Mouse (Mus musculus): ENCODE measurements around the gene Mgat2. TPM values are rescaled to one million over a fixed set of nuclear protein-coding genes. Genes with fewer than 3 reads are reported as not detected.

Gene Mgat2
- polyA plus RNA-seq, 1 experiment from 2014 or later = 35.8 TPM

DNA sequence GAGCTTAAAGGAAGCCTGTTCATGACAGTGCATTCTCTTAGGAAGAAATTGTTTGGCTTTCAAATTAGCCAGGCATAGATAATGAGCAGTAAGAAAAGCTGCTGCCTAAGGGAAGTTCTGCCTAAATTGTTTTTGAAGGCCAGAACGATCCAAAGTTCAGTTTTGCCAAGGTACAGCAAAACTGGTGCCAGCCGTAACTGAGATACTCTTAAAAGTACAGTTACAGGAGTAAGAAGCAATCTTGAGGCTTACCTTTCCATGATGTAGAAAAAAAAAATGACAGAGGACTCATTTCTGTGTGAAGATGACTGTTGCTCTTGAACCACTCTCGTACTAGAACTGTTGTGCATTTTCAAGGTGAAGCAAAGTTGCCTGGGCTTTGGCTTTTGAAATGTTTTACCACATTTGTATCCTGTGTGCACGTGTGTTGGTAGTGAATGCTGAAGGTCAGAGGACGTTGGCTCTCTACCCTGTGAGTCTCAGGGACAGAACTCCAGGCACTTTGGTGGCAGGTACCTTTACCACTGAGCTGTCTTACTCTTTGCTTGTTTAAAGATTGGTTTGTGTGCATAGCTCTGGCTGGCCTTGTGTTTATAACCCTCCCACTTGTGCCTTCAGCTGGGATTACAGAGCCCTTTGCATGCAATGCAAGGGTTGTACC lies 3.0 kb downstream of the Mgat2 start:
- Histone ChIP-seq H3K4me2 (ENCODE audit: low read length) (peak overlapping the region; percentile 23; the same call in 1 of the 2 replicates), H3K9ac (ENCODE audit: low read depth, low read length) (no peak overlapping the region), H3K4me3 (ENCODE audit: low read length) (no peak overlapping the region), H3K27me3 (replicated peaks; ENCODE audit: control insufficient read depth, insufficient read depth, low read length) (no peaks in the 10 kb centered on the region), H3K27ac (ENCODE audit: low read depth, low read length) (no peak overlapping the region), H3K36me3 (ENCODE audit: control insufficient read depth, insufficient read depth, low read length) (peaks cover 9% of the 10 kb centered on the region), H3K9me3 (ENCODE audit: control insufficient read depth, low read length) (no peaks in the 10 kb centered on the region), H3K4me1 (ENCODE audit: control insufficient read depth, insufficient read depth, low read depth, low read length) (peaks cover 24% of the 10 kb centered on the region)
- ATAC-seq = no peak
- WGBS = 68% methylated on average over 5 of the region's 5 CpGs

DNA sequence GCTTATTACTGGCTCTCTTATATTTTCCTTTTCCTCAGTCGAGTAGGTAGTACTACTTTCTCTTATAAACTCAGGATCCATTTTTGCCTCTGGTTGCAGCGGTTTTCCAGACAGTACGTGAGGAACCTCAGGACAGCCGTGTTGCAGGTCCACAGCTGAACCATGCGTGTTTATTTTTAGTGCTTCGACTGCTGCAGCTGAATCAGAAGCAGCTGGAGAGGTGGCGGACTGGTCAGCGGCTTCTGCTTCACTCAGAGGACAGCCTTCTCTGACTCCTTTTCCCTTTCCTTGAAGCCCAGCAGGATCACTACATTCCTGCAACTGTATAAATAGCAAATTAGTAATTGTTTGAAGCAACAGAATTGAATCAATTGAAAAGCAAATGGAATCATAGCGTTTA lies 6.1 kb downstream of the Mgat2 start:
- H3K9ac ChIP-seq (ENCODE audit: low read depth, low read length) = no peak overlapping the region
- no peaks in the 10 kb centered on the region for H3K27me3 ChIP-seq (replicated peaks; ENCODE audit: control insufficient read depth, insufficient read depth, low read length)
- H3K4me1 ChIP-seq (ENCODE audit: control insufficient read depth, insufficient read depth, low read depth, low read length) = peaks cover 17% of the 10 kb centered on the region
- H3K9me3 ChIP-seq (ENCODE audit: control insufficient read depth, low read length) = no peaks in the 10 kb centered on the region
- H3K27ac ChIP-seq (ENCODE audit: low read depth, low read length) = no peak overlapping the region
- H3K4me3 ChIP-seq (ENCODE audit: low read length) = no peak overlapping the region
- peaks cover 9% of the 10 kb centered on the region for H3K36me3 ChIP-seq (ENCODE audit: control insufficient read depth, insufficient read depth, low read length)
- H3K4me2 ChIP-seq (ENCODE audit: low read length) = no peak overlapping the region
- 92% methylated on average over 9 of the region's 9 CpGs for WGBS
- no peak for ATAC-seq

DNA sequence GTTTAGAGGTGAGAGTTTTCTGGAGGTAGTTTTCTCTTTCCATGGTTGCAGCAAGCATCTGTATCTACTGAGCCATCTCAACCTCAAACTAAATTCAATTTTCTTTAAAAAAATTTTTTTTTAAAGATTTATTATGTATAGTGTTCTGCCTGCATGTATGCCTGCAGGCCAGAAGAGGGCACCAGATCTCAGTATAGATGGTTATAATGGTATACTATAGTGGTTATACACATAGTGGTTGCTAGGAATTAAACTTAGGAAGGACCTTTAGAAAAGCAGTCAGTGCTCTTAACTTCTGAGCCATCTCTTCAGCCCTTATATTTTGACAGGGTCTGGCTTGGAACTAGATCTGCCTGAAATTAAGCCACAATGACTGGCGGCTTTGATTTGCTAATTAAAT lies 6.6 kb downstream of the Mgat2 start:
- H3K4me3 ChIP-seq (ENCODE audit: low read length) = no peak overlapping the region
- H3K9ac ChIP-seq (ENCODE audit: low read depth, low read length) = no peak overlapping the region
- H3K27me3 ChIP-seq (replicated peaks; ENCODE audit: control insufficient read depth, insufficient read depth, low read length) = no peaks in the 10 kb centered on the region
- peak; percentile 24; the same call in 1 of the 2 replicates for ATAC-seq
- no peaks in the 10 kb centered on the region for H3K9me3 ChIP-seq (ENCODE audit: control insufficient read depth, low read length)
- peaks cover 9% of the 10 kb centered on the region for H3K36me3 ChIP-seq (ENCODE audit: control insufficient read depth, insufficient read depth, low read length)
- H3K27ac ChIP-seq (ENCODE audit: low read depth, low read length) = no peak overlapping the region
- no peak overlapping the region for H3K4me2 ChIP-seq (ENCODE audit: low read length)
- WGBS = 96% methylated on average over 1 of the region's 1 CpGs
- H3K4me1 ChIP-seq (ENCODE audit: control insufficient read depth, insufficient read depth, low read depth, low read length) = peaks cover 12% of the 10 kb centered on the region

DNA sequence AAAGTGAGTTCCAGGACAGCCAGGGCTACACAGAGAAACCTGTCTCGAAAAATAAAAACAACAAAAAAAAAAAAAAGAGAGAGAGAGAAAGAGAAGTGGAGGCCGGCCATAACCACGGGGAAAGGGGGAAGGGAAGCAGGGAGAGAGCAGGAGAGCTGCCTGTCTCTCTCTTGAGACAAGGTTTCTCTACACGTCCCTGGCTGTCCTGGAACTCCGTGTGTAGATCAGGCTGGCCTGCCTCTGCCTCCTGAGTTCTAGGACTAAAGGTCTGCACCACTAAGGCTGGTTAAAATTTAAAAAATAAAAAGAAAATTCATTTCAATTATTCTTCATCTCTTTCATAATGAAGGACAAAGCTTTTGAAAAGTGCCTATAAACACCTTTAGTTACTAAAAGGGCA lies 7.4 kb downstream of the Mgat2 start:
- peaks cover 9% of the 10 kb centered on the region for H3K36me3 ChIP-seq (ENCODE audit: control insufficient read depth, insufficient read depth, low read length)
- no peak overlapping the region for H3K4me2 ChIP-seq (ENCODE audit: low read length)
- no peak overlapping the region for H3K9ac ChIP-seq (ENCODE audit: low read depth, low read length)
- H3K4me3 ChIP-seq (ENCODE audit: low read length) = no peak overlapping the region
- H3K9me3 ChIP-seq (ENCODE audit: control insufficient read depth, low read length) = no peaks in the 10 kb centered on the region
- 90% methylated on average over 5 of the region's 5 CpGs for WGBS
- H3K27me3 ChIP-seq (replicated peaks; ENCODE audit: control insufficient read depth, insufficient read depth, low read length) = no peaks in the 10 kb centered on the region
- H3K4me1 ChIP-seq (ENCODE audit: control insufficient read depth, insufficient read depth, low read depth, low read length) = peaks cover 17% of the 10 kb centered on the region
- ATAC-seq = no peak
- H3K27ac ChIP-seq (ENCODE audit: low read depth, low read length) = no peak overlapping the region

DNA sequence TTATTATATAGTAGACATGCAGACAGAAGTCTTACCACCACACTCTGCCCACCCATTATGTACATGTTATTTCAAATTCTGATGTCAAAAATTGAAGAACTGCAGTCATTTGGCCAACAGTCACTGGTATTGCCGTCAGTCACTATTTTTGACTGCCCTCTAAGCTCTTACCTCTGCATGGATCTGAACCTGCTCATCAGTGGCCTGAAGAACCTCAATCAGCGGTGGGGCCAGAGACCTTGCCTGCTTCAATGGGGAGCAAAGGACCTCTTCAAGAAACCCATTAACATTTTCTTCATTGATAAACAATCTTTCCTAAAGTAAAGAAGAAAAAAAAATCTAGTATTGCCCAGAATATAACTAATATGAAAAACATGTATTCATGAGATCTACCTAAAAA lies 8.7 kb downstream of the Mgat2 start:
- Histone ChIP-seq H3K9ac (ENCODE audit: low read depth, low read length) (no peak overlapping the region), H3K4me2 (ENCODE audit: low read length) (no peak overlapping the region), H3K4me3 (ENCODE audit: low read length) (no peak overlapping the region), H3K36me3 (ENCODE audit: control insufficient read depth, insufficient read depth, low read length) (peaks cover 9% of the 10 kb centered on the region), H3K27me3 (replicated peaks; ENCODE audit: control insufficient read depth, insufficient read depth, low read length) (no peaks in the 10 kb centered on the region), H3K9me3 (ENCODE audit: control insufficient read depth, low read length) (no peaks in the 10 kb centered on the region), H3K27ac (ENCODE audit: low read depth, low read length) (no peak overlapping the region), H3K4me1 (ENCODE audit: control insufficient read depth, insufficient read depth, low read depth, low read length) (peaks cover 8% of the 10 kb centered on the region)
- no peak for ATAC-seq
- WGBS = 90% methylated on average over 2 of the region's 2 CpGs

DNA sequence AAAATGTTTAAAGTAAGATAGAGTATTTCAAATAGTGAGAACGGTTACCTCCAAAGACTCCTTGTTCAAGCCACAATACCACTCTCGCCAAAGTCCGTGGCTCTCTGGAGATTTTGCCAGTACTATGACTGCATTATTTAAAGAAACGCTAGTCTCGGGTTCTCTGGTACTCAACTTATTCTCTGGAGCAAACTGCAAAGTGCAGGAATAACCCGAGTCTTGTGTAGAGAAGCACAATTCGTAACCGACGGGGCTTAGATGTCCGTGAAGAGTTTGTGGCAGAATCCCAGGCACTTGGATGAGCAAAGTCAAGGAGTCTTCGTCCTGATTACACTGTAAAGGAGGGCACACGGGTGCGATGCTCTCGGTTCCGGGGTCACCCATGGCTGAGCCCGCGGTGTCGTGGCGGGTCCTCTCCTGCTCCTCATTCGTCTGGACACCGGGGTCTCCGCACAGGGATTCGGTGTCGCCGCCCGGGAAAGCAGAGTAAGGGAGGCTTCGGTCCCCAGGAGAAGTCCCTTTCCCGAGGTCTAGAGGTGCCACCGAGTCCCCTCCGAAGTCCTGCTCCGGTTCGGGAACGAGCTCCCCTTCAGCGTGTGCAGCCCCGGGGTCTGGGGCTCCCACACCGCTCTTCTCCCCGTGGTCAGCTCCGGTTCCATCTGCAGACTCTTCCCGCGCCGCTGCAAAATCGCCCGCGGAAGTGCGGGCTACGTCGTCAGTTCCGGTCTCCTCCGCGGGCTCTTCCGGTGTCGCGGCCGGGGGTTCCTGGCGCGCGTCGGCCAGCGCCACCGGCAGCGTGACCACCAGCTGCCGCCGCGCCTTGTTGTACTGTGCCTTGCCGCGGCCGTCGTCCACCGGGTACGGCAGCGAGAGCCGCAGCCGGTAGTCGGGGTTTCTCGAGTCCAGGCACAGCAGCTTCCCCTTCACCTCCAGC lies 12.8 kb downstream of the Mgat2 start, which contains the start of gene Gm49383:
Gene Gm49383, minus strand, starts transcription at position 661 of the 934 bp plus-strand sequence.
- no peaks in the 10 kb centered on the region for H3K9me3 ChIP-seq (ENCODE audit: control insufficient read depth, low read length)
- 0 out of 2 replicates have a peak, but pooled peaks cover 4% of the 10 kb centered on the region for H3K36me3 ChIP-seq (ENCODE audit: control insufficient read depth, insufficient read depth, low read length)
- peak; percentile 85 for ATAC-seq
- H3K4me3 ChIP-seq (ENCODE audit: low read length) = peak within 1 kb of the TSS; percentile 99
- H3K4me2 ChIP-seq (ENCODE audit: low read length) = peak within 1 kb of the TSS; percentile 92
- peak within 1 kb of the TSS; percentile 90 for H3K9ac ChIP-seq (ENCODE audit: low read depth, low read length)
- peaks cover 22% of the 10 kb centered on the region for H3K4me1 ChIP-seq (ENCODE audit: control insufficient read depth, insufficient read depth, low read depth, low read length)
- under 1% methylated on average over 75 of the region's 75 CpGs for WGBS
- H3K27ac ChIP-seq (ENCODE audit: low read depth, low read length) = peak within 1 kb of the TSS; percentile 93
- H3K27me3 ChIP-seq (replicated peaks; ENCODE audit: control insufficient read depth, insufficient read depth, low read length) = no peaks in the 10 kb centered on the region

DNA sequence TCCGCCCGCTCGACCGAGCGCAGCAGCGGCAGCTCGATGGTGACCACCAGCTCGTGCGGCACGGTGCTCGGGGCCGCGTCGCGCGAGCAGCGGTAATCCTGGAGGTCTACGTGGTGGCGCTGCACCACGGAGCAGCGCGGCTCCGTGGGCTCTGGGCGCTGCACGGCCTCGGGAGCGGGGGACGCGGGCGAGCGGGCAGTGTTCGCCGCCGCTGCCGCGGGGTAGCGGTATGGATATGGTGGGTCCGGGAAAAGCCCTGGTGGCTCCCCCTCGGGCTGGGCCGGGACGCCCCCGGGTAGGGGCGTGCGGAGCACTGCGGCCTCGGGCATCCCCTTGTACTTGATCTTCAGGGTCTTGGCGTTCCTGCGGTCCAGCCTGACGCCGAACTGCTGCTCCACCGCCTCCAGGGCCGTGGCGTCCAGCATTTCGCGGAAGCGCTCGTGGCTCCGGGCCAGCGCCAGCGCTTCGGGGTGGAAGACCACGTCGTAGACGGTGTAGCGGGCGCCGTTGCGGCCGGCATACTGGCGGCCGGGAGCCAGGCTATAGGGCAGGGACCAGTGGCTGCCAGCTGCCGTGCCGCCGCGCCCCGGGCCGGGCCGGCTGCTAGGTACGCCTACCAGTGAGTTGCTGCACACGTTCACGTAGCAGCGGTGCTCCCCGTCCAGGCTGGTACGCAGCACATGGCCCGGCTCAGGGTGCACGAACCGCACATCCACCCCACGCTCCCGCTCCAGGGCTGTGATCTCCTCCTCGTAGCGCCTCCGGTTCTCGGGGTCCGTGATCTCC lies 13.6 kb downstream of the Mgat2 start:
- H3K27ac ChIP-seq (ENCODE audit: low read depth, low read length) = peak overlapping the region; percentile 93
- 0 out of 2 replicates have a peak, but pooled peaks cover 4% of the 10 kb centered on the region for H3K36me3 ChIP-seq (ENCODE audit: control insufficient read depth, insufficient read depth, low read length)
- H3K4me3 ChIP-seq (ENCODE audit: low read length) = peak overlapping the region; percentile 99
- H3K4me2 ChIP-seq (ENCODE audit: low read length) = peak overlapping the region; percentile 92
- peak; percentile 80 for ATAC-seq
- no peaks in the 10 kb centered on the region for H3K27me3 ChIP-seq (replicated peaks; ENCODE audit: control insufficient read depth, insufficient read depth, low read length)
- peak overlapping the region; percentile 90 for H3K9ac ChIP-seq (ENCODE audit: low read depth, low read length)
- H3K9me3 ChIP-seq (ENCODE audit: control insufficient read depth, low read length) = no peaks in the 10 kb centered on the region
- H3K4me1 ChIP-seq (ENCODE audit: control insufficient read depth, insufficient read depth, low read depth, low read length) = peaks cover 22% of the 10 kb centered on the region
- under 1% methylated on average over 91 of the region's 94 CpGs for WGBS

DNA sequence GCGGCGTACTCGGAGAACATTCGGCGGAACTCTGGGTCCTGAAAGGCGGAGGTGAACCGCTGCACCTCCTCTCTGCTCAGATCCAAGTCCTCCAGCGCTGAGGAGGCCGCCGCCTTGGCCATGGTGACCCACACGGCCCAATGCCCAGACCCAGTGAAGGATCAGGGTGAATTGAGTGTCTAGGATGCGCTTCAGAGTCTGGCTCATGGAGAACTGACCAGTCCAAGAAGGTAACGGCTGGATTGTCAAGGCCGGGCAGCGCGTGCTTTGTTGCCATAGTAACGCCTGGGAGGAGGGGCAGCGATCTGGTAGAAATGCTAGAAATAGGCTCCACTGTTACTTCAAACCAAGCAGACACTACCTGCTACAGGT lies 14.2 kb downstream of the Mgat2 start, which contains the start of gene Dnaaf2:
Gene Dnaaf2, minus strand, starts transcription at position 266 of the 372 bp plus-strand sequence.
- peak; percentile 44 for ATAC-seq
- 0% methylated on average over 18 of the region's 18 CpGs for WGBS
- Histone ChIP-seq H3K36me3 (ENCODE audit: control insufficient read depth, insufficient read depth, low read length) (0 out of 2 replicates have a peak, but pooled peaks cover 4% of the 10 kb centered on the region), H3K27ac (ENCODE audit: low read depth, low read length) (peak within 1 kb of the TSS; percentile 93), H3K9me3 (ENCODE audit: control insufficient read depth, low read length) (no peaks in the 10 kb centered on the region), H3K4me3 (ENCODE audit: low read length) (peak within 1 kb of the TSS; percentile 99), H3K4me2 (ENCODE audit: low read length) (peak within 1 kb of the TSS; percentile 92), H3K9ac (ENCODE audit: low read depth, low read length) (peak within 1 kb of the TSS; percentile 90), H3K27me3 (replicated peaks; ENCODE audit: control insufficient read depth, insufficient read depth, low read length) (no peaks in the 10 kb centered on the region), H3K4me1 (ENCODE audit: control insufficient read depth, insufficient read depth, low read depth, low read length) (peaks cover 22% of the 10 kb centered on the region)
